Mouse (Mus musculus) right cerebral cortex, postnatal 36 days (tissue): ENCODE data around the gene Nr1h5.

Experiments used
- DNase-seq, 2 experiments: peaks; one replicate each; pipeline ENCODE4 v3.0.0; 2022; ENCODE audit warnings: low spot score in 2 of 2, mixed read lengths in 1 of 2

Gene Nr1h5

GRCm38 (mm10) chr3:102964033-102964432 is at the start of gene Nr1h5:
TSS of gene Nr1h5 (minus strand) at chr3:102964133.
- no peak for DNase-seq

- no peak for DNase-seq
Observed at GRCm38 (mm10) chr3:103001595-103001994, 37.7 kb upstream of the Nr1h5 start.

- DNase-seq = no peak
Observed at GRCm38 (mm10) chr3:102997591-102997990, 33.7 kb upstream of the Nr1h5 start.

GRCm38 (mm10) chr3:102997036-102997435 is 33.1 kb upstream of the Nr1h5 start:
- no peak for DNase-seq

- peak; percentile 92 to 93 for DNase-seq
Observed at GRCm38 (mm10) chr3:102995605-102996321, 31.8 kb upstream of the Nr1h5 start, which contains the start of gene Sike1. TSS of gene Sike1 (plus strand) at chr3:102995708.

- no peak for DNase-seq
Observed at GRCm38 (mm10) chr3:102995233-102995604, 31.3 kb upstream of the Nr1h5 start.

GRCm38 (mm10) chr3:102992936-102993335 is 29.0 kb upstream of the Nr1h5 start:
- peak in 1 of 2 experiments; percentile 16 for DNase-seq

GRCm38 (mm10) chr3:102991041-102991440 is 27.1 kb upstream of the Nr1h5 start:
- no peak for DNase-seq

- DNase-seq = no peak
Observed at GRCm38 (mm10) chr3:102980349-102980736, 16.4 kb upstream of the Nr1h5 start.

- no peak for DNase-seq
Observed at GRCm38 (mm10) chr3:102979550-102980348, 15.8 kb upstream of the Nr1h5 start.

- DNase-seq = no peak
Observed at GRCm38 (mm10) chr3:102976906-102977305, 13.0 kb upstream of the Nr1h5 start.

GRCm38 (mm10) chr3:102970508-102970907 is 6.6 kb upstream of the Nr1h5 start:
- DNase-seq = no peak

GRCm38 (mm10) chr3:102970067-102970466 is 6.1 kb upstream of the Nr1h5 start:
- DNase-seq = no peak

- no peak for DNase-seq
Observed at GRCm38 (mm10) chr3:102955596-102955995, 8.3 kb downstream of the Nr1h5 start.

- DNase-seq = no peak
Observed at GRCm38 (mm10) chr3:102955143-102955542, 8.8 kb downstream of the Nr1h5 start.

- no peak for DNase-seq
Observed at GRCm38 (mm10) chr3:102954476-102954875, 9.5 kb downstream of the Nr1h5 start.

- no peak for DNase-seq
Observed at GRCm38 (mm10) chr3:102946861-102947260, 17.1 kb downstream of the Nr1h5 start.

- DNase-seq = no peak
Observed at GRCm38 (mm10) chr3:102946312-102946711, 17.6 kb downstream of the Nr1h5 start.

- DNase-seq = no peak
Observed at GRCm38 (mm10) chr3:102938100-102938499, 25.8 kb downstream of the Nr1h5 start.

- DNase-seq = no peak
Observed at GRCm38 (mm10) chr3:102935451-102936354, 28.2 kb downstream of the Nr1h5 start, which contains the start of gene Sycp1. TSS of gene Sycp1 (minus strand) at chr3:102936100.

GRCm38 (mm10) chr3:102899136-102899535 is 64.8 kb downstream of the Nr1h5 start:
- DNase-seq = no peak
